In genomic region chr14:47298819-47299261, GRCm38 (mm10) we compare ENCODE assay signal across 8 mouse cellular contexts. TPM values are rescaled to one million over a fixed set of nuclear protein-coding genes. Genes with fewer than 3 reads are reported as not detected.
DNase-seq lines count a peak whose midpoint lies in the region.

No protein-coding gene starts in this region.

- H3K27me3 ChIP-seq in splenic B cell, adult 2 months (ENCODE audit: control insufficient read depth, insufficient read depth, low read length, poor library complexity, severe bottlenecking): no peaks in the 10 kb centered on the region

- H3K36me3 ChIP-seq in splenic B cell, adult 2 months (ENCODE audit: control insufficient read depth, insufficient read depth, low read length, poor library complexity, severe bottlenecking): no peaks in the 10 kb centered on the region

- intact Hi-C loops in left cerebral cortex, postnatal 4 days (cut with DNase I): no loop called here

- DNase-seq in left cerebral cortex, postnatal 4 days: peak; percentile 41
- DNase-seq in left cerebral cortex, adult 8-10 months (ENCODE audit: low spot score in 2 of 2): no peak
- DNase-seq in heart, adult 8-10 months (ENCODE audit: low spot score): peak; percentile 21
- DNase-seq in kidney, adult 18-20 months: peak; percentile 33
- peak; percentile 17 for DNase-seq in lung, postnatal 25 days (ENCODE audit: low spot score)
- DNase-seq in splenic B cell, adult 2 months (ENCODE audit: low read depth, low spot score): peak; percentile 50
- DNase-seq in cerebellum, adult 11 months: no peak

- H3K4me3 ChIP-seq in brown adipose tissue, adult 24 weeks (ENCODE audit: insufficient read depth, low read depth, low read length): peak overlapping the region; percentile 100

- H3K27ac ChIP-seq in brown adipose tissue, adult 24 weeks (replicated peaks; ENCODE audit: low read depth, low read length): peak overlapping the region; percentile 68

- H3K4me1 ChIP-seq in brown adipose tissue, adult 24 weeks (ENCODE audit: control insufficient read depth, insufficient read depth, insufficient read length, low read length): peaks cover 10% of the 10 kb centered on the region

RNA-seq across cellular contexts. Expression of gene Mapk1ip1l, which starts 0.8 kb away (rescaled TPM):
- total RNA-seq in left cerebral cortex, postnatal 4 days (2021): 10 to 100 TPM; 94.0 to 94.9 TPM
- total RNA-seq in left cerebral cortex, adult 8-10 months (2022): 10 to 100 TPM; 52.3 to 54.7 (median 54.3) TPM
- 13.5 and 14.6 TPM in 2 replicates for polyA plus RNA-seq in brown adipose tissue, adult 24 weeks (2012; ENCODE audit: insufficient read depth, insufficient read length, missing spikeins)
- total RNA-seq in heart, adult 8-10 months (2022): 10 to 100 TPM; 21.8 to 35.6 (median 30.7) TPM

RNA-seq across cellular contexts. Expression of gene Socs4, which starts 22.1 kb away (rescaled TPM):
- total RNA-seq in left cerebral cortex, postnatal 4 days (2021): 10 to 100 TPM in 1 of 2 experiments, 1 to 10 TPM in 1; 9.8 to 10.1 TPM
- total RNA-seq in left cerebral cortex, adult 8-10 months (2022): 10 to 100 TPM; 11.7 to 12.9 (median 12.0) TPM
- polyA plus RNA-seq in brown adipose tissue, adult 24 weeks (2012; ENCODE audit: insufficient read depth, insufficient read length, missing spikeins): 8.4 and 14.9 TPM in 2 replicates
- total RNA-seq in heart, adult 8-10 months (2022): 10 to 100 TPM; 12.7 to 14.2 (median 13.5) TPM

RNA-seq across cellular contexts. Expression of gene Wdhd1, which starts 22.2 kb away (rescaled TPM):
- total RNA-seq in left cerebral cortex, postnatal 4 days (2021): 1 to 10 TPM; 7.3 to 7.7 TPM
- total RNA-seq in left cerebral cortex, adult 8-10 months (2022): 1 to 10 TPM; 5.0 to 6.5 (median 5.5) TPM
- polyA plus RNA-seq in brown adipose tissue, adult 24 weeks (2012; ENCODE audit: insufficient read depth, insufficient read length, missing spikeins): 3.2 TPM in 1 of 2 replicates, not detected in the other
- total RNA-seq in heart, adult 8-10 months (2022): 1 to 10 TPM in 1 of 4 experiments, under 1 TPM in 3; 0.57 to 1.1 (median 0.78) TPM

Comparison
In these comparisons a context has a peak if more than half of its experiments do, and no peak if none do; other contexts are left out.
1. DNase-seq: peak in left cerebral cortex, postnatal 4 days (single experiment), heart, adult 8-10 months (single experiment), kidney, adult 18-20 months (single experiment), lung, postnatal 25 days (single experiment) and splenic B cell, adult 2 months (single experiment); none in left cerebral cortex, adult 8-10 months (0 of 2) and cerebellum, adult 11 months (single experiment).